Mouse (Mus musculus): ENCODE measurements around the gene Xaf1. TPM values are rescaled to one million over a fixed set of nuclear protein-coding genes. Genes with fewer than 3 reads are reported as not detected.
"Not testable (repeated sequence)": the region's sequence is repeated elsewhere in the genome, so short reads cannot be mapped to it uniquely, and the experiment has no call there.

Gene Xaf1
- total RNA-seq, 2 experiments from 2014 or later, result 1.3 to 1.4 TPM

GRCm38 (mm10) chr11:72307461-72307860, 6.0 kb downstream of the Xaf1 start:
- no peak for DNase-seq (ENCODE audit: extremely low spot score in 1 of 2, low spot score in 2 of 2)
- intact Hi-C loops (cut with DNase I), result no loop called here

- no peak for DNase-seq (ENCODE audit: extremely low spot score in 1 of 2, low spot score in 2 of 2)
- intact Hi-C loops (cut with DNase I), result no loop called here
Measured at GRCm38 (mm10) chr11:72308982-72309381, 7.6 kb downstream of the Xaf1 start.

GRCm38 (mm10) chr11:72310491-72310890, 9.1 kb downstream of the Xaf1 start:
- intact Hi-C loops (cut with DNase I), result no loop called here
- no peak for DNase-seq (ENCODE audit: extremely low spot score in 1 of 2, low spot score in 2 of 2)

- no peak for DNase-seq (ENCODE audit: extremely low spot score in 1 of 2, low spot score in 2 of 2)
- intact Hi-C loops (cut with DNase I), result no loop called here
Measured at GRCm38 (mm10) chr11:72311355-72312001, 10.0 kb downstream of the Xaf1 start.

- no peak for DNase-seq (ENCODE audit: extremely low spot score in 1 of 2, low spot score in 2 of 2)
- intact Hi-C loops (cut with DNase I), result no loop called here
Measured at GRCm38 (mm10) chr11:72314151-72314895, 12.9 kb downstream of the Xaf1 start, which contains the start of gene Fbxo39. TSS of gene Fbxo39 (plus strand) at chr11:72314444.

GRCm38 (mm10) chr11:72318026-72318425, 16.6 kb downstream of the Xaf1 start:
- intact Hi-C loops (cut with DNase I), result no loop called here
- DNase-seq (ENCODE audit: extremely low spot score in 1 of 2, low spot score in 2 of 2), result no peak

GRCm38 (mm10) chr11:72324431-72324830, 23.0 kb downstream of the Xaf1 start:
- intact Hi-C loops (cut with DNase I), result loop anchor here (5.0 kb wide), 1 partner anchor 97 kb away; no protein-coding TSS in a partner anchor
- no peak for DNase-seq (ENCODE audit: extremely low spot score in 1 of 2, low spot score in 2 of 2)

GRCm38 (mm10) chr11:72325701-72326100, 24.3 kb downstream of the Xaf1 start:
- DNase-seq (ENCODE audit: extremely low spot score in 1 of 2, low spot score in 2 of 2), result no peak
- intact Hi-C loops (cut with DNase I), result no loop called here

GRCm38 (mm10) chr11:72332951-72333667, 31.7 kb downstream of the Xaf1 start:
- no peak for DNase-seq (ENCODE audit: extremely low spot score in 1 of 2, low spot score in 2 of 2)
- intact Hi-C loops (cut with DNase I), result no loop called here

- DNase-seq (ENCODE audit: extremely low spot score in 1 of 2, low spot score in 2 of 2), result no peak
- intact Hi-C loops (cut with DNase I), result no loop called here
Measured at GRCm38 (mm10) chr11:72334653-72335052, 33.2 kb downstream of the Xaf1 start.

- intact Hi-C loops (cut with DNase I), result no loop called here
- DNase-seq (ENCODE audit: extremely low spot score in 1 of 2, low spot score in 2 of 2), result no peak
Measured at GRCm38 (mm10) chr11:72336726-72337125, 35.3 kb downstream of the Xaf1 start.

GRCm38 (mm10) chr11:72338437-72338871, 37.0 kb downstream of the Xaf1 start:
- DNase-seq (ENCODE audit: extremely low spot score in 1 of 2, low spot score in 2 of 2), result no peak
- intact Hi-C loops (cut with DNase I), result no loop called here

GRCm38 (mm10) chr11:72339716-72340115, 38.3 kb downstream of the Xaf1 start:
- intact Hi-C loops (cut with DNase I), result loop anchor here (5.0 kb wide), 2 partner anchors 112 to 223 kb away; no protein-coding TSS in a partner anchor
- DNase-seq (ENCODE audit: extremely low spot score in 1 of 2, low spot score in 2 of 2), result no peak

- DNase-seq (ENCODE audit: extremely low spot score in 1 of 2, low spot score in 2 of 2), result peak; percentile 58 to 73
- intact Hi-C loops (cut with DNase I), result loop anchor here (2.0 to 5.0 kb wide), 3 partner anchors 86 to 220 kb away; no protein-coding TSS in a partner anchor
Measured at GRCm38 (mm10) chr11:72342549-72343237, 41.3 kb downstream of the Xaf1 start.

GRCm38 (mm10) chr11:72343238-72343625, 41.8 kb downstream of the Xaf1 start:
- not testable (repeated sequence) for DNase-seq (ENCODE audit: extremely low spot score in 1 of 2, low spot score in 2 of 2)
- intact Hi-C loops (cut with DNase I), result loop anchor here (2.0 to 5.0 kb wide), 3 partner anchors 86 to 219 kb away; no protein-coding TSS in a partner anchor

- intact Hi-C loops (cut with DNase I), result loop anchor here (2.0 to 5.0 kb wide), 3 partner anchors 85 to 218 kb away; no protein-coding TSS in a partner anchor
- peak in 1 of 2 experiments; percentile 58 for DNase-seq (ENCODE audit: extremely low spot score in 1 of 2, low spot score in 2 of 2)
Measured at GRCm38 (mm10) chr11:72343904-72344303, 42.5 kb downstream of the Xaf1 start.

- no peak for DNase-seq (ENCODE audit: extremely low spot score in 1 of 2, low spot score in 2 of 2)
Measured at GRCm38 (mm10) chr11:72344486-72344885, 43.1 kb downstream of the Xaf1 start.

GRCm38 (mm10) chr11:72348563-72348962, 47.1 kb downstream of the Xaf1 start:
- DNase-seq (ENCODE audit: extremely low spot score in 1 of 2, low spot score in 2 of 2), result no peak
- intact Hi-C loops (cut with DNase I), result no loop called here

More at GRCm38 (mm10) chr11:72344486-72344885, 43.1 kb downstream of the Xaf1 start:
- intact Hi-C loops (cut with DNase I), result loop anchor here (5.0 kb wide), 2 partner anchors 117 to 218 kb away; no protein-coding TSS in a partner anchor

GRCm38 (mm10) chr11:72349016-72349415, 47.6 kb downstream of the Xaf1 start:
- no peak for DNase-seq (ENCODE audit: extremely low spot score in 1 of 2, low spot score in 2 of 2)
- intact Hi-C loops (cut with DNase I), result no loop called here
